Mouse (Mus musculus): ENCODE measurements around the gene Sdhb.

Gene Sdhb

DNA sequence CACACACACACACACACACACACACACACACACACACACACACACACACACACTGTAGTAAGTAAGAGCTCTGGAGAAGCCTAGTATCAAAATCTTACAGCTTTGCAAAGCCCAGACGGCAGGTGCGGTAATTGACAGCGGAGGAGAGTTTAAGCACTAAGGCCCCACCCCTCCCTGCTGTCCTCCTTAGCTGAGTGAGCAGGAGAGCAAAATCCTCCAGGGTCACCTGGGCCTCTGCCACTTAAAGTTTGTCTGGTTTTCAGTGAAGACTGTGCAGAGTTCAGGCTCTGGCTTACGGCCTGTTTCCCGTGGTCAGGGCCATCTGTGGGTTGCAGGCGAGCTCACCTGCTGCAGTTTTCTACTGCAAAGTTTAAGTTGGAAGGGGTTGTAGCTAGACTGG is 12.5 kb upstream of the Sdhb start:
- DNase-seq (ENCODE audit: low spot score in 2 of 2) = peak; percentile 56 to 59

DNA sequence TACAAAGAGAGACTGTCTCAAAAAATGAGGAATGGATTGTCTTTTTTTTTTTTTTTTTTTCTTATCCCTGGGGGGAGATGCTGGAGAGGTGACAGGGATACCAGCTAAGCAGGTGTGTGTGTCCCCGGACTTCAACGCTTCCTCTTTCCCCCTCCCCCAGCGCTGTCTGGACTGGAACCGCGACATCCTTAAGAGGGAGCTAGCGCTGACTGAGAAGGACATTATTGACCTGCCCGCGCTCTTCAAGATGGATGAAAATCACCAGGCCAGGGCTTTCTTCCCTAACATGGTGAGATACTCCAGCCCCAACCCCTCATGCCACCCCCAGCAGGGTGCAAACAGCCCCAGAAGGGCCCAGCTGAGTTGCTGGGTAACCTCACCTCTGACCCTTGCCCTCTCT is 12.0 kb upstream of the Sdhb start:
- no peak for DNase-seq (ENCODE audit: low spot score in 2 of 2)

DNA sequence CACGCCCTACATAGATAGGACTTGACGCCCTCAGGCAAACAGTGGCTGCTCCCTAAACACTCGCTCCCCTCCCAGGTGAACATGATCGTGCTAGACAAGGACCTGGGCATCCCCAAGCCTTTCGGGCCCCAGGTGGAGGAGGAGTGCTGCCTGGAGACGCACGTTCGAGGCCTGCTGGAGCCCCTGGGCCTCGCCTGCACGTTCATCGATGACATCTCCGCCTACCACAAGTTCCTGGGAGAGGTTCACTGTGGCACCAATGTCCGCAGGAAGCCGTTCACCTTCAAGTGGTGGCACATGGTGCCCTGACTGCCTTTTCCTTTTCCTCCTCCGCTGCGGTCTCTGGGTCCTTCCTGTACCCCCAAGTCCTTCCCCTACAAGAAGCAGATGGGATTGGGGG is 11.4 kb upstream of the Sdhb start:
- DNase-seq (ENCODE audit: low spot score in 2 of 2) = no peak

DNA sequence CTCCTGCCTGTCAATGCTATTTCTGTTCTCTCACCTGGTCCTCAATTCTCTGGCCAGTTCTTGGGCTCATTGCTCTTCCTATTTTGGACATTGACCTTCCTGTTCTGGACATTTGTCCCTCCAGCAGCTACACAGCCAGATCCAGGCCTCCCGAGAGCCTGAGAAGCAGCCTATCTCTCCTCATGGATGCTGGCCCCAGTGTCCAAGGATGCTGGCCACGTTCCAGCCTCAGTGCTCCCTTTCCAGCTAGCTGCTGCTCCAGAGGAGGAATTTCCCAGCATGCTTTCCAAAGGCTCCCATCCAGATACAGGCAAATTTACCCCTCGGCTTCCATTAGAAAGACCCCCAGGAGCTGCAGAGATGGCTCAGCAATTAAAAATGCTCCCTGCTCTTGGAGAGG is 10.4 kb upstream of the Sdhb start:
- no peak for DNase-seq (ENCODE audit: low spot score in 2 of 2)

DNA sequence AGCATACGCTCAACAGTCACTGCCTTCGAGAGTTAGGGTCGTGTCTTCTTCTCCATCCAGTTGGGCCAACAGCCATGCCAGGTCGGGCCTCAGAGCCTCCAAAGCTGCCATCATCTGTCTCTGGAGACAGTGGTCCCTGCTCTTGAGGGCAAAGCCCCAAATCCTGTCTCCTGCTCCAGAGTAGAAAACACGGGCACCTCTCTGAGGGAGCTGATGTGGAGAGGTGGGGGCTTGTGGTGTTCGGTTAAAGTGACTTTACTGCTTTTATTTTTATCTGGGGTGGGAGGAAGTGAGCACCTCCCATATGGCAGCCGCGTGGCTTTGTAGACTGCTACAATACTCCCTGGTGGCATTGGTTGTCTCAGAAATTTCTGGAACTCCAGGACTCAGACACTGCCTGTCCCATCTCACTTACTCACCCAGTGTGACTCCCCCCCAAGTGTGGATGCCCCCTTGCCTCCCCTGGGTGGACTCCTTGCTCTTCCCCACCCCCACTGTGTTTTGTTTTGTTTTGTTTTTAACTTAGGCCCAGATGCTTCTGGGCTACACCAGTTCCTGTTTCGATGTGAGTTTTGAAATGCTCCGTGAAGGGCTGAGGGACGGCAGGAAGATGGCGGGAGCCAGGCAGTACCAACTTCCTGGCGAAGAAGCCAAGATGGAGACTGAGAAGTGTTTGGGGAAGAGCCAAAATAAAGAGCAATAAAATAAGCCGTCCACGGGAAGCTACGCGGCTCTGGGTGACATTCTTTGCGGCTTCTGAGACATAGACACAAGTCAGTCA is 9.0 kb upstream of the Sdhb start:
- no peak for DNase-seq (ENCODE audit: low spot score in 2 of 2)

DNA sequence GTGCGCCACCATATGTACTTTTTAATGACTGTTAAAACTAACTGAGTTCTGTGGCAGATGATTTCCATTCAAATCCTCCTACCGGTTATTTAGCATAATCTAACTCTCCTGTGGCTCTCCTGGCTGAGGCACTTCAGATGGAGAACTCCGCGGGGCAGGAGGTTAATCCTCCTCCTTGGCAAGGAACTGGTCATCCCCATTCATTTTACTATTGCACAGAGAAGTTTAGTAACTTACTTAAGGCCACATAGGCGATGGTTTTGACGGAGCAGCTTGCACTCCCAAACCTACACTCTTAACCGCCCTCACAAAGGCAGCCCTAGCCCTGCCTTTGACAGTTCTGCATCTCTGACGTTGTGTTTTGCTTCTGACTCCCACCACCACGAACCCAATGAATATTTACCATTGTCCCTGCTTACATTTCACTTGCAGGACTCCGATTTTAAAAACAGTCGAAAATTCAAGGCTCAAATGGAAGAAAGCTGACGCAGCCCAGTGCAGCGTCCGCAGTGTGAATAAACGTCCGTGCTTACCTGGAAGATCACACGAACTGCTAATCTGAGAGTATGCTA is 3.8 kb upstream of the Sdhb start:
- DNase-seq (ENCODE audit: low spot score in 2 of 2) = no peak

DNA sequence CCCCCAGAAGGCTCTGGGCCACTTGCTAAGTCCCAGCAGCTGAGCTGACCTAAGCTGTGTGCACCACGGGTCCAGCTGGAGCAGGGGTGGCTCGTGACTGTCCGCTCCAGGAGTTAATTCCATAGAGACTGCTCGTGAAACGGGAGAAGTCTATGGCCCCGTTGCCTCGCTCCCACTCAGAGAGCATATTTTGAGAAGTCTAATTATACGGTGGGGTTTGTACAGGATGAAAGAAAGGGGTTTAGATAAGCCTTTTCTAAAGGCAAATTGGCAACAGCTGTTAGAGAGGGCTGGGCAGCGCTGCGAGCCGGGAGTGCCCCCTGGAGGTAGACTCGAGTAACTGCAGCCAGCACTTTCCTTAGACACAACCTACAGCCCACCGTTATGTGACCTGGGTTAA is 3.3 kb upstream of the Sdhb start:
- DNase-seq (ENCODE audit: low spot score in 2 of 2) = peak; percentile 69 to 89

DNA sequence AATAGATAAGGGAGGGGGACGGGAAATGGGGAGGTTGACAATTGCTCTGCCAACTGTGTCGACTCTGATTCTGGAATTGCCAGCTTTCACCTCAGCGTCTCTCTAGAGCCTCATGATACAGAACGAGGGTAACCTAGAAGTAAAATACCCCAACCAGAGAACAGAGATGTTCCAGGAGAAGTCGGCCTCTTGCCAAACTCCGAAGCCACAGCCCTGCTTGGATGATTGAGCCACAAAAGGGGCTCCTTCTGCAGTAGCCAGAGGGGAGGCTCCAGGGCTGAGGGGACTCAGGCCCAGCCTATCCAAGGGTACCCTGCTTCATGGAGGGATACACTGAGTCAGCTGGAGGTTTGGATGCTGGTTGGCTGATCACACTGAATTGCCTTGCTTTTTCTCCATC is 2.7 kb upstream of the Sdhb start:
- no peak for DNase-seq (ENCODE audit: low spot score in 2 of 2)

DNA sequence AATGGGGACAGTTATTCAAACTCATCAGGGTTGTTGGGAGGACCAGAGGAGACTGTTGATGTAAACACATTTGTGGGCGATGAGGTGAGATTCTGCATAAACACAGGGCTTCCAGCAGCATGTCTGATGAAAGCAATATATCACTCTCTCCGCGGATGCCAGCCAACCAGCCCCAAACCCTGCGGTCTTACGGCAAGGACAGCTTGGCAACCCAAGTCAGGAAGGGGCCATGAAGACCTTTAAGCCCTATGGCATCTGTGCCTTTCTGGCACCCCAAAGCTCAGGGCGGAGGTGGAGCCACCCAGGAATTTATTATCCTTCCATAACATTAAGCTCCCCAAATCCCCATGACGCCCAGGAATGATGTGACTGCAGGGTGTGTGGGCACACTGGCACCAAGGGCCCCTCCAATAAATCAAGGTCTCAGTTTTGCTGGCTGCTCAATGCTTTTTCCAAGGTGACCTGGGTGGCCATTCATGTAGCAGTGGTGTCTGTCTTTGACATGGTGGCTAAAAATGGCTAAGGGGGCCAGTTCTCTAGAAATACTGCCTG is 1.8 kb upstream of the Sdhb start:
- DNase-seq (ENCODE audit: low spot score in 2 of 2) = no peak

DNA sequence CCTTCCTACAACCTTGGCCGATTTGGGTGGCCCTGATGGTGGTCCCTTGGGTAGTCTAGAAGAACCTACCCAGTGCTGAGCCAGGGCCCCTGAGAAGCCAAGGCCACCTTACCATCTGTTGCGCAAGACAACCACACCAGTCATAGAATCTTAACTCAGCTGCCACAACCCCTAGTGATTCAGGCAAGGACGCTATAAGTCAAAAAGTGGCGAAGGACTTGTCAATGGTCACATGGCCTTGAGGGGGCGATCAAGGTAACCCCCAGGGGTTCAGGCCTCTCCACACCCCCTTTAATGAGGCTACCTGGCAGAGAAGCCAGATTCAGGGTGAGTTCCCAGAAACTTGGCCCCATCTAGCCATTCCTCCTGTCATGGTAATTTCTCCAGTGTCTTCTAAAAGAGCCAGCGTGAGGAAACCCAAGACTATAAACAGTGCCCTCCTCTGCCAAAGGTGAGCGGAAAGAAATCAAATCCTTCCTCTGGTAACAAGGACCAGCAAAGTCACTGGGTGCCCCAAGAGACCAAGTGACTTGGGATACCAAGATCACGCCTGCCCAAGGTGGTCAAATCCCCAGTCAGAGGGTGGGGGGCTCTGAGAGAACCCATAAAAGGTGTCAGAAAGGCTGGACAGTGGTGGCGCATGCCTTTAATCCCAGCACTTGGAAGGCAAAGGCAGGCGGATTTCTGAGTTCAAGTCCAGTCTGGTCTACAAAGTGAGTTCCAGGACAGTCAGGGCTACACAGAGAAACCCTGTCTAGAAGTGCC is 1.1 kb upstream of the Sdhb start:
- DNase-seq (ENCODE audit: low spot score in 2 of 2) = no peak

DNA sequence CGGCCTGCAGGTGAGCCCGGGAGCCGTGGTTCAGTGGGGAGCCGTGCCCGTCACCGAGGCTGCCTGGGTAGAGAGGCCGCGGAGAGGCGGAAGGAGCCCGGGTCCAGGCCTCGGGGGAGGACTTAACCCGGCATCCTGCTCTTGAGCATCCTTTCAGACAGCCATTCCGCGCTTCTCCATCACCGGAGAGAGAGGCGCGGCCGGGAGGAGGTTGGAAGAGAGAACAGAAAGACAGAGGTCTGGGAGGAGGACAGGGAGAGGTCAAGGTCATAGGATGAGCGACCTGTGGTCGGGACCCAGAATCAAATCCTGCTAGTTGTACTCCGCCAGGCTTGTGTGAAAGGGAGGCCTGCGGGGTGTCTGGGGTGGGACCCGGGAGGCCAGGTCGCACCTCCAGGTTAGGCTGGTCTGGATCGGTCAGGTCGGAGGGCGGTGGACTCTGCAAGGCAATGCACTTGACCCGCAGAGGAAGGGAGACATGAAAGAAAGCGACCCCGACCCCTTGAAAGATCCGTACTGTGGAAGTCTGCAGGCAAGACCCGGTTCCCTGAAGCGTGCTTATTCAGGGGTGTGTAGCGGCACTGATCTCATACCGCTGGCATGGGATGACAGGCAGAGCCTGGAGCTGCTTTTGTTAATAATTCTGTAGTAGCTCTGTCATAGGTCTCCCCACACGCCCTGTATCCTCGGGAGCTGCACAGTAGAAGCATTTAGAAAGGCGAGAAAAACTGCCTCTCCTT is 634 bp downstream of the Sdhb start:
- no peak for DNase-seq (ENCODE audit: low spot score in 2 of 2)

DNA sequence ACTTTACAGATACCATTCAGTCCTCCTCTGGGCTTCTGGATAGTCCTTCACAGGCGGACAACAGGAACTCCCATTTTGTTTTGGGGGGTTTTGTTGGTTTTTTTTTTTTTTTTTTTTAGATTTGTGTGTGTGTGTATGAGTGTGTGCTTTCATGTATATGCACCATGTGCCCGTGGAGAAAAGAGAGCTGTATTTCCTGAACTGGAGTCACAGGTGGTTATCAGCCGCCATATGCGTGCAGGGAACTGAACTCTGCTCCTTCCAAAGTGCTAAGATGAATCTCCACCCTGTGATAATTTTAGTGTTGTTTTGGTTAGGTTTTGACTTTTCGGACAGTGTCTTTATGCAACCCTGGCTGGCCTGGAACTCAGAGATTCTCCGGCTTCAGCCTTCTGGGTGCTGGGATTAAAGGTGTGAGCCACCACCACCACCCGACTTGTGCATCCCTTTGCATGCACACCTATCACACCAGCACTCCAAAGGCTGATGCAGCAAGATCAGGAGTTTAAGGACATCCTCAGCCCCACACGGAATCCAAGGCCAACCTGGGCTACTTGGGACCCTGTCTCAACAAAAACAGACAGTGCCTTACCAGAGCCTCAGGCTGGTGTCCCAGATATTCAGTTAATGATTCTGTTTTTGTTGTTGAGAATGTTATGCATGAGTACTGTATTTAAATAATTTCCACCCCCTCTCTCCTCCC is 1.4 kb downstream of the Sdhb start:
- no peak for DNase-seq (ENCODE audit: low spot score in 2 of 2)

DNA sequence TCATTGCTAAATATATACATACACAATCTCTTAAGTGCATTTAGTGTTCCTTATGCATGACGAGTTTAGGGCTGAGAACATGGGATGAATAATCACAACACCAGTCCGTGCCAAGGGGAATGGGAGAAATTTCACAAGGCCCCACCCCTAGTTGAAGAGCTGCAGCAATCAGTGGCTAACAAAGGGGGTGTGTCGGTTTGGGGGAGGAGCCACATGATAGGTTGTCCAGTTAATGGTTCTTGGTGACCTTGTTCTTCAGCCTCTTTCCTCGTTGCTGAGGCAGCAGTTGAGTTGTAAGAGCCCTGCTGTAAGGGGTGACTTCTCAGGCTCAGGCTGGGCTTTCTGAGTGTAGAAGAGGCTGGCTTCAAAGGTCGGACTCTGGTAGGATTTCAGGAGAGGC is 1.9 kb downstream of the Sdhb start:
- DNase-seq (ENCODE audit: low spot score in 2 of 2) = no peak

DNA sequence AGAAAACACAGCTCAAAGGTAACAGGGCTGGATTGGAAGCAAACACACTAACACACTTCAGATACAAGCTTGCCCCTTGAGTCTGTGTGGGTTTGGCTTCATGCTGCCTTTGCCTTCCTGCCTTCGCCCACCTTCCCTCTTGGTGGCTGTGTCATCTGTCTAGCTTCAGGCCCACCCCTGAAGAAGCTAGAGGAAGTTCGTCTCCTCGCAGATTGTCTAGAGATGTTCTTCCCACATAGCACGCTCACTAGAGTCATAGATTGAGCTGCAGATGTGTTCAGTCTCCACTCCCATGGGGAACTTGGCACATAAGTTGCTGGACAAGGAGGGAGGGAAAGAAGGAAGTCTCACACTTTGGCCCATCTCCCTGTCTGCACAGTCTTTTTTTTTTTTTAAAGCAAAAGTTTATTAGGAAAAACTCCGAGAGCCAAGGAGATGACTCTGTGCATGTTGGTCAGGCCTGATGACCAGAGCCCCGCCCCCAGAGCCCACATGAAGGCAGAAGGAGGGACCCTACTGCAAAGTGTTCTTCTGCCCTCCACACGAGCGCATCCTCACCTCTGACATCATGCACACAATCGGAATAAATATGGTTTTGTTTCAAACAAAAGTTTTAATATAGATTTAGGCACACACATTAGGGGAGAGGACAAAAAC is 3.1 kb downstream of the Sdhb start:
- DNase-seq (ENCODE audit: low spot score in 2 of 2) = no peak

DNA sequence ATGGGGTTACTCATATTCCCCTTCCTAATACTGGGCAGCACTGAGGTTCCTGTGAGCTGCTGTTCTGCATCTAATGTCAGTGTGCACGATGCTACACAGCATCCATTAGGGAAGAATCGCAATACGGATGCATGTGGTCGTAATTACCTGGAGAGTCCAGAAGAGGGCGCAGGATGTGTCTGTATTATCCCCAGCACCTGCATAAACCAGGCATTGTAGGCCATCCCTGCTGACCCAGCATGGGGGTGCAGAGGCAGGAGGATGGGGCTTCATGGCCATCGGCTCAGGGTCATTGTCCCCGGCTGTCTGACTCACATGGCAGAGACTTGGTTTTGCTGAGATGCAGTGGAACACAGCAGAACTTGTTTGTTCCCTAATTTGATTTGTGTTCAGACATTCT is 3.6 kb downstream of the Sdhb start:
- peak; percentile 56 to 76 for DNase-seq (ENCODE audit: low spot score in 2 of 2)

DNA sequence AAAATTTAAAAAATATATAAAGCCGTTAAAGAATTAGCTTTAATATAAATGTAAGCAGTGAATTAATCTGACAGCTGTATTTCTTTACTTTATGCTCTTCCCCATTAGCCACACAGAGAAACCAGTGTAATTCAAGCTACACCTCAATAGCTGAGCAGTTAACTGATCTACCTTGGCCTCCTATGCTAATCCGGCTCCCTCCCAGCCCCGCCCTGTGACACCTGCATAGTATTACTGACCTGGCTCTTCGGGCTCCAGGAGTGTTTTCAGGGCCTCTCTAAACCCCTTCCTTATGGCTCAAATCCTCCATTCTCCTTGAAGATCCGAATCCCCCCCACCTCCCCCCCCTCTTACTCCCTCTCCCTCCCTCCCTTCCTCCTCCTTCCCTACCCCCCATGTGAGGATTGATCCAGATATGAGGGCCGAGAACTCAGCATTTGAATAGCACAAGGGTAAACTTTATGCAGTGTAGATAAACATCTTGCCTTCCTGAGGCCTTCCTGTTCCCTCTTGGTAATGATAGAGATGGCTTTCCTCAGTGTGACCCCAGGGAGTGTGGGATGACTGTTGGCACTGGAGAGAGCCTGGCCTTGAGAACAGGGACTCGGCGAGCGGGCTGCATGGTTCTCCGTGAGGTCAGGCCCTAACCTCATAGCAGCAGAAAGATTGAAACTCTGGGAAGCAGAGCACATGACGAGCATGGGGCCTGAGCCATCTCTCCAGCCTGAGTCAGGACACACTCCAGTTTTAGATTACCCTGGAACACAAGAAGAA is 6.6 kb downstream of the Sdhb start:
- no peak for DNase-seq (ENCODE audit: low spot score in 2 of 2)

DNA sequence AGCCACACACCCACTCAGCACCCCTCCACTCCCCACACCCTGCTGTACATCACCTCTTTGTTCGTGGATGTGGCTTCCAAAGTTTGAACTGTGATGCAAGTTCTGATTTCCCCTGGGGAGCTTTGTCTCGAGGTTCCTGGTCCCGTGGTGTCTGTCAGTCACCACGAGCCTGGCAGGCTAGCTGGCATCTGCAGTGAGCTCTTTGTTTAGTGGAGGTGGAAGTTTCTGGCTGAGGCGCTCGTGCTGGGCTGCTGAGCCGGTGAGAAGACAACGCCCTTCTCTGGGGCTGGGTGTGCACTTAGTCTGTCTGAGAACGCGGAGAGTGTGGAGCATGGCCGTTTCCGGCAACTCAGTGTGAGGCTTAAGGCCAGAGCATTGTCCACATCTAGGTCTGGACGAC is 10.7 kb downstream of the Sdhb start:
- no peak for DNase-seq (ENCODE audit: low spot score in 2 of 2)

DNA sequence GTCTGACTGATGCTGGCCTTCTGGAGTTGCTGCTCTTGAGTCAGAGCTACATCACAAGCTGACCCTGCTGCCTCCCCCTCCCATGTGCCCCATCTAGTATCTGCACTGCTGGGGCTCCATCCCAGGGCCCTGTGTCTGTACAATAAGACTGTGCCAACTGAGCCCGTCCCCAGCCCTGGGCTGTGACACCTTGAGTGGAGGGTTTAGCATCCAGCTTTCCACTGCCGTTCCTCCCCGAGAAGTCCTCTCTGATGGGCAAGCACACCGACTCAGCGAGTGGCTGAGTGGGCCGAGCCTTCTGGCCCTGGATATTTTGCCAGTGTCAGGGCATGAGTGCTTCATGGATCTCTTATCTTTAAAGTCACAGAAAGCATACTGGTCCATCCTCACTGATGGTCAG is 13.4 kb downstream of the Sdhb start:
- no peak for DNase-seq (ENCODE audit: low spot score in 2 of 2)

DNA sequence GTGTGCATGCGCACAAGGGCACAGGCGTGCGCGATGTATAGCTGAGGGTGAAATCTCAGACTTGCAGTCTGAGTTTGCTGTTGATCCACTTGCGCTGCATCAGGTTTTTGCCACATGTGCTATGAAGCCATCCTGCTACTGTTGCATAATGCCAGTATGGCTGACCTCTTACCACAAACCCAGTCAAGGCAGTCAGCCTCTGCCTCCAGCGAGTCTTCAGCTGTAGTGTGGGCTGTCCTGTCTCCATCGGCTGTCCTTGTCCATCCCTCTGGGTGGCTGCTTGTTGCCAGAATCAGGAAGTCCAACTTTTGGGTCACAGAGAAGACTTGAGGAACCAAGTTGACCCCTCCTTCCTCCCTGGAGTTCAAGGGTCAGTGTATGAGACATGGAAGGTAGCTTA is 14.4 kb downstream of the Sdhb start:
- DNase-seq (ENCODE audit: low spot score in 2 of 2) = no peak

DNA sequence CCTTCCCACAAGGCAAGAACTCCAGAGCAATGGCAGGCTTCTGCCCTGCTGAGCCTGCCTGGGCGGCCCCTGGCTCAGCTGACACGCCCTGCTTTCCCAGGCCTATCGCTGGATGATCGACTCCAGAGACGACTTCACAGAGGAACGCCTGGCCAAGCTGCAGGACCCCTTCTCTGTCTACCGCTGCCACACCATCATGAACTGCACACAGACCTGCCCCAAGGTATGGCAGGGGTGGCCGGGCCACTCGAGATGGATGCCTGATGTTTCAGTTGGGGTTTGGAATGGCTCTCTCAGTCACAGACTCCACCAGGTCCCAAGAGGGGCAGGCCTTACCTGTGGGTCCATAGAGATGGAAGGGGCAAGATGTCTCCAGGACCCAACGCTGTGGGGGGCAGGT is 16.3 kb downstream of the Sdhb start:
- DNase-seq (ENCODE audit: low spot score in 2 of 2) = no peak

Data from thymus, postnatal 10 days (tissue).